Mouse (Mus musculus): ENCODE measurements around the gene Ttc26.

- TF ChIP-seq POLR2A (IDR thresholded peaks at IDR 0.05; ENCODE audit: insufficient read length, low read depth) (no peak), MAX (IDR thresholded peaks at IDR 0.05; ENCODE audit: low read depth) (no peak), SRF (IDR thresholded peaks at IDR 0.05; ENCODE audit: control insufficient read depth, insufficient read length, low read depth) (no peak), TCF12 (IDR thresholded peaks at IDR 0.05; ENCODE audit: insufficient read depth, poor library complexity, severe bottlenecking) (no peak), POLR2AphosphoS2 (IDR thresholded peaks at IDR 0.05; ENCODE audit: insufficient read length, low read depth) (no peak), TCF3 (IDR thresholded peaks at IDR 0.05; ENCODE audit: insufficient read length, low read depth) (no peak), MYOD1 (IDR thresholded peaks at IDR 0.05; ENCODE audit: control insufficient read depth in 1 of 3, insufficient read length in 2 of 3, low read depth in 2 of 3) (no peak), REST (IDR thresholded peaks at IDR 0.05; ENCODE audit: insufficient read depth, insufficient read length) (no peak), MYOG (IDR thresholded peaks at IDR 0.05; ENCODE audit: control insufficient read depth in 1 of 3, insufficient read depth in 1 of 3, insufficient read length in 2 of 3, low read depth in 2 of 3) (no peak), CEBPB (IDR thresholded peaks at IDR 0.05; ENCODE audit: insufficient read depth, poor library complexity, severe bottlenecking) (no peak)
Observed at GRCm38 (mm10) chr6:38344006-38344670, 37.1 kb upstream of the Ttc26 start.

All from myocyte (in vitro differentiated cells).